Mouse (Mus musculus) cortical plate, adult 2 months (tissue): ENCODE measurements around the gene 1700030J22Rik.

ENCODE experiments used
- CTCF ChIP-seq: fragments of 200-500 bp; IDR thresholded peaks from 2 replicates; pipeline ENCODE4 v1.5.1; 2011; ENCODE audit warnings: mild to moderate bottlenecking, control low read depth, low read length; ENCODE audit not compliant: insufficient read depth; ENCODE audit errors: extremely low read depth
- POLR2A ChIP-seq: fragments of 200-500 bp; IDR thresholded peaks from 2 replicates; pipeline ENCODE4 v1.6.1; 2011; ENCODE audit warnings: mild to moderate bottlenecking, low read length, control low read depth; ENCODE audit not compliant: insufficient read depth; ENCODE audit errors: extremely low read depth

- TF ChIP-seq CTCF (no peak), POLR2A (no peak)
Observed at GRCm38 (mm10) chr8:117017896-117018295, 39.1 kb upstream of the 1700030J22Rik start.
